Mouse (Mus musculus) hindbrain, embryonic 11.5 days (tissue): ENCODE data around the gene Plxna2. TPM values are rescaled to one million over a fixed set of nuclear protein-coding genes. Genes with fewer than 3 reads are reported as not detected.

ENCODE experiments used
- ATAC-seq: fragments of 200-750 bp; cut with Nextera tagmentation; 2 replicates; pipeline ENCODE4 v1.8.0; 2017; ENCODE audit warnings: mild to moderate bottlenecking, moderate TSS enrichment, moderate library complexity; ENCODE audit not compliant: low FRiP score
- DNase-seq: peaks from one replicate; pipeline ENCODE4 v3.0.0-alpha.2; 2015; ENCODE audit warnings: low spot score
- H3K27ac ChIP-seq: fragments of 300-500 bp; sonication (generic); 2 replicates; pipeline ENCODE4 v1.5.1; 2014; ENCODE audit warnings: mild to moderate bottlenecking, low read depth, low read length
- H3K27me3 ChIP-seq: fragments of 300-500 bp; sonication (generic); 2 replicates; pipeline ENCODE4 v1.6.1; 2014; ENCODE audit warnings: mild to moderate bottlenecking, low read length, moderate library complexity, mixed read lengths; ENCODE audit not compliant: control insufficient read depth, insufficient read depth
- H3K36me3 ChIP-seq: fragments of 300-500 bp; sonication (generic); 2 replicates; pipeline ENCODE4 v1.6.1; 2014; ENCODE audit warnings: mild to moderate bottlenecking, low read length, moderate library complexity, mixed read lengths; ENCODE audit not compliant: control insufficient read depth, insufficient read depth
- H3K4me1 ChIP-seq: fragments of 300-500 bp; sonication (generic); replicated peaks from 2 replicates; pipeline ENCODE4 v1.6.1; 2014; ENCODE audit warnings: low read length, mixed read lengths; ENCODE audit not compliant: control insufficient read depth, insufficient read depth
- H3K4me2 ChIP-seq: fragments of 300-500 bp; sonication (generic); replicated peaks from 2 replicates; pipeline ENCODE4 v1.6.1; 2014; ENCODE audit warnings: mild to moderate bottlenecking, low read depth, low read length
- H3K4me3 ChIP-seq: fragments of 300-500 bp; sonication (generic); 2 replicates; pipeline ENCODE4 v1.5.1; 2014; ENCODE audit warnings: low read depth, low read length
- H3K9ac ChIP-seq: fragments of 300-500 bp; sonication (generic); 2 replicates; pipeline ENCODE4 v1.6.1; 2014; ENCODE audit warnings: low read depth, low read length
- H3K9me3 ChIP-seq: fragments of 300-500 bp; sonication (generic); 2 replicates; pipeline ENCODE4 v1.6.1; 2016; ENCODE audit warnings: low read length; ENCODE audit not compliant: control insufficient read depth
- WGBS: fragments of 180-500 bp; shearing (Covaris S2); extraction: QIAGEN DNeasy Blood & Tissue Kit; methylation state at CpG from one replicate; pipeline ENCODE4 v1.1.7; 2014; 5-methylcytosine and 5-hydroxymethylcytosine counted together
- polyA plus RNA-seq: library from polyadenylated mRNA; unstranded; fragments of >200 nt; fragmentation: Nextera tagmentation; extraction: Ambion mirVana; gene quantifications from 2 replicates; pipeline ENCODE4 v1.2.1, GENCODE M21; 2014

Gene Plxna2
- polyA plus RNA-seq, 1 experiment from 2014 or later: 25.4 TPM

- Histone ChIP-seq H3K9me3 (no peaks in the 10 kb centered on the region), H3K9ac (no peak overlapping the region), H3K27me3 (no peaks in the 10 kb centered on the region), H3K4me1 (no peaks in the 10 kb centered on the region), H3K4me2 (no peak overlapping the region), H3K27ac (no peak overlapping the region), H3K4me3 (no peak overlapping the region), H3K36me3 (no peaks in the 10 kb centered on the region)
- 66% methylated on average over 5 of the region's 5 CpGs for WGBS
- ATAC-seq (no peak), DNase-seq (no peak)
Measured at GRCm38 (mm10) chr1:194607406-194608261, 10.4 kb upstream of the Plxna2 start.

DNA sequence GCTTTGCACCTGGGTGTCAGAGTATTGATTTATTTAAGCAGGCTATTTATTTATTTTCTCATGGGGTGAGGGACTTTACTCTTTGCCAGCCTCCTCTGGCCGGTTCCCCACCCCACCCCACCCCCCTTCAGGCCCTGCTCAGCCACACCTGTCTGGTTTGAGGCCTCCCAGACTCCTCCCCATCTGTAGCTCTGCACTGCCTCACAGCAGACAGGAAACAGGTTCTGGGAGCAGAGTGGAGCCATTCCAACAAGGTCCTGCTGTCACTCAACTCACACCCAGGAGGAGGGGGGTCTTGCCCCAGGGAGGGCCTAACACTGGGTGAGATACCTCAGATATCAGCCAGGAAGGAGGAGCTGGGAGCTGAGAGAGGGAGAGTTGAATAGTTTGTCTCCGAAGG is 7.5 kb upstream of the Plxna2 start:
- no peak for ATAC-seq

GRCm38 (mm10) chr1:194612628-194613027 is 5.4 kb upstream of the Plxna2 start:
- no peak overlapping the region for H3K4me3 ChIP-seq
- no peaks in the 10 kb centered on the region for H3K36me3 ChIP-seq
- no peak overlapping the region for H3K9ac ChIP-seq
- H3K27me3 ChIP-seq: no peaks in the 10 kb centered on the region
- WGBS: 81% methylated on average over 1 of the region's 1 CpGs
- DNase-seq (no peak), ATAC-seq (no peak)
- H3K4me1 ChIP-seq: peaks cover 2% of the 10 kb centered on the region; the same call in 1 of the 2 replicates
- no peaks in the 10 kb centered on the region for H3K9me3 ChIP-seq
- no peak overlapping the region for H3K27ac ChIP-seq
- H3K4me2 ChIP-seq: no peak overlapping the region

More for the DNA sequence above, 7.5 kb upstream of the Plxna2 start:
- no peak overlapping the region for H3K4me2 ChIP-seq
- no peaks in the 10 kb centered on the region for H3K36me3 ChIP-seq
- H3K9me3 ChIP-seq: no peaks in the 10 kb centered on the region
- WGBS: 17% methylated on average over 2 of the region's 2 CpGs
- H3K9ac ChIP-seq: no peak overlapping the region
- no peaks in the 10 kb centered on the region for H3K27me3 ChIP-seq
- H3K4me1 ChIP-seq: peaks cover 2% of the 10 kb centered on the region; the same call in 1 of the 2 replicates
- H3K4me3 ChIP-seq: no peak overlapping the region
- H3K27ac ChIP-seq: no peak overlapping the region
- no peak for DNase-seq

DNA sequence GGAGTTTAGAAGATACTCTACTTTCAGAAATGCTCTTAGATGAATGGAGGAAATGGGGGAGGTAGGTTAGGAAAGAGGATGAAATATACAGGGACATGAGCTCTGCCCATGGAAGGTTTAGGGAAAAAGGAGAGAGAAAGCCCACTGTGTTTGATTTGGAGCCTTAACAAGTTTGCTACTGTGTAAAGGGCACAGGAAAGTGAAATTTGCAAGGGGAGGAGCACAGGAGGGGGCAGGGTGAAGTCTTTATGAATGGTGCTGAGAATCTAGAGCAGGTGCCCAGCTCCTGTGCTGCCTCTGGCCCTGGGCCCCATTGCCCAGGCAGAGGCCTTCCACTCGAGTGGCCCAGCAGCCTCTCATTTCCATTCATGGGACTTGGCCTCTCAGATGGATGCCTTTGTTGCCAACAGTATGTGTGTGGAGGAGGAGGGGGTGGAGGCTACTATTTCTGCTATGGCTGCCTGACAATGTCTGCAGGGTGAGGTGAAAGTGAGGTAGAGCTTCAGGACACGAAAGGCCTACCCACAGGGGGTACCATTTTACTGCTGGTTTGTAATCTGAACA is 4.7 kb upstream of the Plxna2 start:
- Histone ChIP-seq H3K9me3 (no peaks in the 10 kb centered on the region), H3K4me1 (peaks cover 2% of the 10 kb centered on the region; the same call in 1 of the 2 replicates), H3K27ac (no peak overlapping the region), H3K4me3 (no peak overlapping the region), H3K36me3 (no peaks in the 10 kb centered on the region), H3K9ac (no peak overlapping the region), H3K4me2 (no peak overlapping the region), H3K27me3 (no peaks in the 10 kb centered on the region)
- no peak for DNase-seq
- WGBS: 28% methylated on average over 2 of the region's 2 CpGs
- peak; percentile 21 for ATAC-seq

DNA sequence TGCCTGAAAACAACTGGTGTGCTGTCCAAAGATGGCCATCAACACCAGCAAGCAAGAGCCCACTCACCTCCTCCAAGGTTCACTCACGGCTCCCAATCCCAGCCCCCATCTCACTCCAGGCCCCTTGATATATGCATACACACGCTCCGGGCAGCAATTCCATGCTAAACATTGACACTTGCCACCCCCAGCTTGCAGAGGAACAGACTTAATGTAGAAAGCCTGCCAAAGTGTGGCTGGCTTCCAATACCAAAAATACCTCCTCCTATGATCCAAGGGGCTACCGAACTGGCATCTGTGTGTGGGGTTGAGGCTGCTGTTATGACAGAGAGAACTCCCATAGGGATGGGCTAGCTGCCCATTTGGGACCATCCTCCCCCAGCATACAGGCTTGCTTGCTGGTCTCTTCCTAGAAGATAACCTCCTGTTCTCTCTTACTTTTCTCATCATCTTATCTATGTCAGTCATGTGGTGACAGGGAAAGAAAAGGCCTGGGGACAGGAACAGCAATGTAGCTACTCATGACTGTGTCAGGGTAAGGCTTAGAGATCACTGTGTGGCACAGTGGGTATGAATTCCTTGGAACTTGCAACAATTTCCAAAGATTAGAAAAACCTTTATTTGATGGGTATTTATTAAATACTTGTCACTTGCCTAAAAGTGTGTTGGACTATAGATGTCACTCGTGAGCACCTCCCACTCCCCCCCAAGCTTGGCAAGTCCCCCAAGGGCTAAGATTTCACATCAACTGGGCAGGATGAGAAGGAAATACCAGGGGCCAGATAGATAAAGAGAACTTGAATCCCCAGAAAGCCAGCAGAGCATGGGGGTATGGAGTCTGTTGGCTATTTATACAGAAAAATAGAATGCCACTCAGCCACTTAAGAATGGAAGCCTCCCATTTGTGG is 3.8 kb upstream of the Plxna2 start:
- Histone ChIP-seq H3K27me3 (no peaks in the 10 kb centered on the region), H3K27ac (no peak overlapping the region), H3K4me3 (no peak overlapping the region), H3K36me3 (no peaks in the 10 kb centered on the region), H3K4me2 (no peak overlapping the region), H3K9ac (no peak overlapping the region), H3K4me1 (peaks cover 2% of the 10 kb centered on the region; the same call in 1 of the 2 replicates), H3K9me3 (no peaks in the 10 kb centered on the region)
- WGBS: 88% methylated on average over 5 of the region's 5 CpGs
- ATAC-seq (no peak), DNase-seq (no peak)

DNA sequence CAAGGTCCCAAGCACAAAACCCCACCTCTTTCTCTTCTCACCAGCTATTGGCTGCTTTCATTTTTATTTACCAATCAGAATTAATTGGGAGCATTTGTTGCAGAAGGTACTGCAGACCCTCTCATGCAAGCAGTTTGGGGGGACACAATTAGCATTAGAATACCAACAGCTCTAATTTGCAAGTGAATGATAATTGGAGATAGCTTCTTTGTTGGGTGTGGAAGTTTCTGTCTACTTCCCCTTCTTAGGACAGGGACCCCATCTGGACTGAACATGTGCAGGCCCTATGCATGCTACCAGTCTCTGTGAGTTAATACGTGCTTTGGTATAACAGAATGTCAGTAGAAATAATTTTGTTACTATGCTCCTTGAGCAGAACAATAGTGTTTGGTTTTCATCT is 1.9 kb upstream of the Plxna2 start:
- WGBS: 49% methylated on average over 1 of the region's 1 CpGs
- ATAC-seq (peak; percentile 6; the same call in 1 of the 2 replicates), DNase-seq (no peak)
- H3K27me3 ChIP-seq: no peaks in the 10 kb centered on the region
- no peak overlapping the region for H3K27ac ChIP-seq
- no peaks in the 10 kb centered on the region for H3K36me3 ChIP-seq
- peaks cover 2% of the 10 kb centered on the region; the same call in 1 of the 2 replicates for H3K4me1 ChIP-seq
- no peak overlapping the region for H3K9ac ChIP-seq
- H3K9me3 ChIP-seq: no peaks in the 10 kb centered on the region
- H3K4me2 ChIP-seq: no peak overlapping the region
- no peak overlapping the region for H3K4me3 ChIP-seq

- peak; percentile 36; the same call in 1 of the 2 replicates for ATAC-seq
- Histone ChIP-seq H3K27ac (0 out of 2 replicates have a peak overlapping the region, but pooled peaks have one; percentile 54), H3K9ac (0 out of 2 replicates have a peak overlapping the region, but pooled peaks have one; percentile 91), H3K4me3 (peak overlapping the region; percentile 77), H3K27me3 (no peaks in the 10 kb centered on the region), H3K9me3 (no peaks in the 10 kb centered on the region), H3K4me2 (peak overlapping the region; percentile 80), H3K4me1 (peaks cover 7% of the 10 kb centered on the region), H3K36me3 (no peaks in the 10 kb centered on the region)
- WGBS: 2% methylated on average over 19 of the region's 19 CpGs
- peak; percentile 94 for DNase-seq
Measured at GRCm38 (mm10) chr1:194618841-194619311, 858 bp downstream of the Plxna2 start.
